Mouse (Mus musculus): Measurements from ENCODE around the gene Cdkn2d. TPM values are rescaled to one million over a fixed set of nuclear protein-coding genes. Genes with fewer than 3 reads are reported as not detected.

The Cdkn2d gene
- polyA plus RNA-seq, 1 experiment from 2014 or later = 38.0 TPM

GRCm38 (mm10) chr9:21246342-21246741 is 44.9 kb downstream of the Cdkn2d start:
- Histone ChIP-seq H3K36me3 (no peaks in the 10 kb centered on the region), H3K27me3 (ENCODE audit: low read depth, poor library complexity, severe bottlenecking) (peaks cover 98% of the 10 kb centered on the region), H3K27ac (no peak overlapping the region), H3K9me3 (replicated peaks) (no peaks in the 10 kb centered on the region), H3K4me1 (peaks cover 40% of the 10 kb centered on the region), H3K4me3 (no peak overlapping the region)
- DNase-seq (ENCODE audit: low spot score) = no peak
- WGBS = 43% methylated on average over 1 of the region's 1 CpGs

- 3% methylated on average over 16 of the region's 16 CpGs for WGBS
- H3K4me1 ChIP-seq = peaks cover 33% of the 10 kb centered on the region
- no peaks in the 10 kb centered on the region for H3K36me3 ChIP-seq
- DNase-seq (ENCODE audit: low spot score) = no peak
- H3K9me3 ChIP-seq (replicated peaks) = no peaks in the 10 kb centered on the region
- H3K27me3 ChIP-seq (ENCODE audit: low read depth, poor library complexity, severe bottlenecking) = peaks cover 94% of the 10 kb centered on the region
- H3K4me3 ChIP-seq = peak overlapping the region; percentile 57
- H3K27ac ChIP-seq = peak overlapping the region; percentile 68
These were observed 46.1 kb downstream of the Cdkn2d start for GRCm38 (mm10) chr9:21245113-21245487.

- Histone ChIP-seq H3K4me1 (peaks cover 28% of the 10 kb centered on the region), H3K27ac (peak overlapping the region; percentile 68), H3K4me3 (peak overlapping the region; percentile 57), H3K36me3 (no peaks in the 10 kb centered on the region), H3K27me3 (ENCODE audit: low read depth, poor library complexity, severe bottlenecking) (peaks cover 90% of the 10 kb centered on the region), H3K9me3 (replicated peaks) (no peaks in the 10 kb centered on the region)
- peak; percentile 71 for DNase-seq (ENCODE audit: low spot score)
- under 1% methylated on average over 72 of the region's 72 CpGs for WGBS
These were observed 46.6 kb downstream of the Cdkn2d start for GRCm38 (mm10) chr9:21244428-21245112.

DNA sequence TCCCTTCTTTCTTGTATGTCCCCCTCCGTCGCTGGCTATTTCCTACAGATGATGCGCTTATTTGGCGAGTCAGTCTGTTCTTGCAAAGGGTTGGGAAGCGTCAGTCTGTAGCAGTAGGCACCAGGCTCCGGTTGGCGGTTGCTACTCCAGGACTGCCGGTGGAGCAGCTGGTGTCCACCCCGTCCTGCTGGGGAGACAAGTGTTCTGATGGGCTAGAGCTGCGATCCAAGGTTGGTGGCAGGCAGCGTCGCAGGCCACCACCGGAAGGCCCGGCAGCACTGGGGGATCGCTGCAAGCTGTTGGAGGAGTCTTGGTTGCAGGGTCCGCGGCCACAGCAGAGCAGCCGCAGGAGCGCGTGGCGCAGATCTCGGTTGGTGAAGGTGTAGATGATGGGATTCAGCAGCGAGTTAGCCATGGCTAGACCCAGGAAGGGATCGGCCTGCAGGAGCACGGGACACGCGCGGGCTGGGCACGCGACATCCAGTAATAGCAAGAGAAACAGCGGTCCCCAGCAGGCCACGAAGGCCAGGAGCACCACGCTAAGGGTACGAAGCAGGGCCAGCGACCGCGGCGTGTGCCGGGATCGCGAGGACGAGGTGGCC is 47.3 kb downstream of the Cdkn2d start:
- Histone ChIP-seq H3K9me3 (replicated peaks) (no peaks in the 10 kb centered on the region), H3K36me3 (no peaks in the 10 kb centered on the region), H3K4me3 (peak overlapping the region; percentile 57), H3K27me3 (ENCODE audit: low read depth, poor library complexity, severe bottlenecking) (peaks cover 83% of the 10 kb centered on the region), H3K27ac (peak overlapping the region; percentile 68), H3K4me1 (peaks cover 33% of the 10 kb centered on the region)
- 17% methylated on average over 42 of the region's 42 CpGs for WGBS
- DNase-seq (ENCODE audit: low spot score) = no peak

DNA sequence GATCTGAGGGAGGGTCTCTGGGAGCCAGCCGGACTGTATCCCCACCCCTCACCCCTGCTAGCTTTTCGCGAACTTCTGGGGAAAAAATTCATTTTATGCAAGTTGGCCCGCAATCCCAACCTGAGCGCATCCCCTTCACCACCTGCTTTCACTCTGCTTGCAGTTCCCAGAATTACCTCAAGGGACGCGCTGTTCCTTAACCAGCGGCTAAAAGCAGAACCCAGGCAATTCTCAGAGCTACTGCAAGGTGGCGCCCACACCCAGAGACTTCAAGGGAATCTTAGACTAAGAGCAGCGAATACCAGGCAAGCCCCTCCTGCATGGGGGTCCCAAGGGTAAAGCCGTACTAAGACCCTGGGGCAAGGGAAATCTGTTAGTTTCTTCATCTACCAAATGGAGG is 49.9 kb downstream of the Cdkn2d start:
- DNase-seq (ENCODE audit: low spot score) = peak; percentile 89
- Histone ChIP-seq H3K27ac (no peak overlapping the region), H3K27me3 (ENCODE audit: low read depth, poor library complexity, severe bottlenecking) (peaks cover 57% of the 10 kb centered on the region), H3K4me3 (no peak overlapping the region), H3K4me1 (peaks cover 40% of the 10 kb centered on the region), H3K9me3 (replicated peaks) (no peaks in the 10 kb centered on the region), H3K36me3 (peaks cover 5% of the 10 kb centered on the region)
- 5% methylated on average over 11 of the region's 11 CpGs for WGBS

- Histone ChIP-seq H3K4me1 (peaks cover 30% of the 10 kb centered on the region), H3K9me3 (replicated peaks) (no peaks in the 10 kb centered on the region), H3K4me3 (peak overlapping the region; percentile 97), H3K27me3 (ENCODE audit: low read depth, poor library complexity, severe bottlenecking) (peaks cover 38% of the 10 kb centered on the region), H3K27ac (peak overlapping the region; percentile 98), H3K36me3 (peaks cover 22% of the 10 kb centered on the region)
- 43% methylated on average over 4 of the region's 4 CpGs for WGBS
- no peak for DNase-seq (ENCODE audit: low spot score)
These were observed 51.8 kb downstream of the Cdkn2d start for GRCm38 (mm10) chr9:21239465-21239848.

- WGBS = under 1% methylated on average over 88 of the region's 90 CpGs
- Histone ChIP-seq H3K4me1 (peaks cover 25% of the 10 kb centered on the region), H3K27me3 (ENCODE audit: low read depth, poor library complexity, severe bottlenecking) (peaks cover 33% of the 10 kb centered on the region), H3K27ac (peak within 1 kb of the TSS; percentile 98), H3K9me3 (replicated peaks) (no peaks in the 10 kb centered on the region), H3K36me3 (peaks cover 28% of the 10 kb centered on the region), H3K4me3 (peak within 1 kb of the TSS; percentile 97)
- DNase-seq (ENCODE audit: low spot score) = peak; percentile 91
These were observed 52.3 kb downstream of the Cdkn2d start, which contains the start of gene Keap1 for GRCm38 (mm10) chr9:21238733-21239464. Gene Keap1, minus strand, starts transcription at chr9:21239361.

Other genes starting within 250 kb of the Cdkn2d start
- gene Zglp1, start 224.3 kb downstream of the Cdkn2d start, polyA plus RNA-seq (2016; fragmentation: Nextera tagmentation; extraction: Ambion mirVana) = 0.61 and 2.5 TPM in 2 replicates
- 0.68 and 0.81 TPM in 2 replicates for gene Gm49373, start 218.3 kb downstream of the Cdkn2d start, polyA plus RNA-seq (2016; fragmentation: Nextera tagmentation; extraction: Ambion mirVana)
- gene Fdx1l, start 217.8 kb downstream of the Cdkn2d start, polyA plus RNA-seq (2016; fragmentation: Nextera tagmentation; extraction: Ambion mirVana) = 69.5 and 74.7 TPM in 2 replicates
- 5.4 TPM in 2 replicates for gene Gm38431, start 199.4 kb downstream of the Cdkn2d start, polyA plus RNA-seq (2016; fragmentation: Nextera tagmentation; extraction: Ambion mirVana)
- gene Raver1, start 199.4 kb downstream of the Cdkn2d start, polyA plus RNA-seq (2016; fragmentation: Nextera tagmentation; extraction: Ambion mirVana) = 109 and 115 TPM in 2 replicates
- gene Tyk2, start 160.2 kb downstream of the Cdkn2d start, polyA plus RNA-seq (2016; fragmentation: Nextera tagmentation; extraction: Ambion mirVana) = 11.5 and 15.3 TPM in 2 replicates
- 434 and 487 TPM in 2 replicates for gene Cdc37, start 141.4 kb downstream of the Cdkn2d start, polyA plus RNA-seq (2016; fragmentation: Nextera tagmentation; extraction: Ambion mirVana)
- gene Pde4a, start 125.7 kb downstream of the Cdkn2d start, polyA plus RNA-seq (2016; fragmentation: Nextera tagmentation; extraction: Ambion mirVana) = 3.6 and 4.5 TPM in 2 replicates
- gene Keap1, start 52.0 kb downstream of the Cdkn2d start, polyA plus RNA-seq (2016; fragmentation: Nextera tagmentation; extraction: Ambion mirVana) = 50.4 and 61.7 TPM in 2 replicates
- gene S1pr5, start 43.0 kb downstream of the Cdkn2d start, polyA plus RNA-seq (2016; fragmentation: Nextera tagmentation; extraction: Ambion mirVana) = 0.15 and 0.33 TPM in 2 replicates
- gene Atg4d, start 26.1 kb downstream of the Cdkn2d start, polyA plus RNA-seq (2016; fragmentation: Nextera tagmentation; extraction: Ambion mirVana) = 38.5 and 41.3 TPM in 2 replicates
- gene Kri1, start 3.4 kb downstream of the Cdkn2d start, polyA plus RNA-seq (2016; fragmentation: Nextera tagmentation; extraction: Ambion mirVana) = 18.9 and 19.1 TPM in 2 replicates
- gene Ap1m2, start 20.9 kb upstream of the Cdkn2d start, polyA plus RNA-seq (2016; fragmentation: Nextera tagmentation; extraction: Ambion mirVana) = 7.8 and 8.6 TPM in 2 replicates
- 68.5 and 81.1 TPM in 2 replicates for gene Slc44a2, start 29.3 kb upstream of the Cdkn2d start, polyA plus RNA-seq (2016; fragmentation: Nextera tagmentation; extraction: Ambion mirVana)
- gene Ilf3, start 76.5 kb upstream of the Cdkn2d start, polyA plus RNA-seq (2016; fragmentation: Nextera tagmentation; extraction: Ambion mirVana) = 320 and 362 TPM in 2 replicates
- gene Qtrt1, start 120.4 kb upstream of the Cdkn2d start, polyA plus RNA-seq (2016; fragmentation: Nextera tagmentation; extraction: Ambion mirVana) = 66.2 and 79.0 TPM in 2 replicates
- gene Dnm2, start 133.5 kb upstream of the Cdkn2d start, polyA plus RNA-seq (2016; fragmentation: Nextera tagmentation; extraction: Ambion mirVana) = 71.7 and 79.7 TPM in 2 replicates
- 130 and 137 TPM in 2 replicates for gene Tmed1, start 218.8 kb upstream of the Cdkn2d start, polyA plus RNA-seq (2016; fragmentation: Nextera tagmentation; extraction: Ambion mirVana)
- gene AB124611, start 234.8 kb upstream of the Cdkn2d start, polyA plus RNA-seq (2016; fragmentation: Nextera tagmentation; extraction: Ambion mirVana) = 3.6 and 4.3 TPM in 2 replicates